Mouse (Mus musculus) adrenal gland, adult 2 months (tissue): ENCODE data around the gene Acss3. TPM values are rescaled to one million over a fixed set of nuclear protein-coding genes. Genes with fewer than 3 reads are reported as not detected.

Experiments used
- polyA plus RNA-seq: library from polyadenylated mRNA; depleted of rRNA; stranded (reverse); fragments of >200 nt; gene quantifications from 2 replicates; pipeline ENCODE4 v1.2.3, GENCODE M21; 2012; rRNA removed
- total RNA-seq, 2 experiments: library from RNA; stranded (reverse); gene quantifications; 2 replicates each; pipeline ENCODE4 v1.2.3; 2021

The Acss3 gene
- total and polyA plus RNA-seq, 3 experiments = 1.4 to 42.5 (median 28.3) TPM

Other genes starting within 250 kb of the Acss3 start
- gene Lin7a, start 148.0 kb upstream of the Acss3 start, total RNA-seq = 1 to 10 TPM; 1.7 to 1.8 TPM
- 0.03 TPM in 1 of 2 replicates, not detected in the other for gene Lin7a, start 148.0 kb upstream of the Acss3 start, polyA plus RNA-seq